Mouse (Mus musculus) liver, embryonic 14.5 days (tissue): ENCODE measurements at regions not wholly inside any gene's neighbourhood (a gene's known extent, or its start where the extent isn't known, plus 50 kb on each side); places are given as distances from the start of the nearest gene placed in this dataset.

Experiments used
- ATAC-seq: fragments of 200-750 bp; cut with Nextera tagmentation; 2 replicates; pipeline ENCODE4 v1.8.0; 2017; ENCODE audit warnings: moderate number of reproducible peaks, mild to moderate bottlenecking, moderate library complexity; ENCODE audit not compliant: insufficient read depth
- DNase-seq, 3 experiments: peaks; one replicate each; pipeline ENCODE4 v3.0.0-alpha.2; 2012 to 2013; ENCODE audit warnings: low read depth in 3 of 3, low spot score in 3 of 3
- H3K27ac ChIP-seq: fragments of 300-500 bp; sonication (generic); 2 replicates; pipeline ENCODE4 v1.5.1; 2014; ENCODE audit warnings: moderate library complexity, mild to moderate bottlenecking, control low read depth, inconsistent platforms
- H3K27me3 ChIP-seq: fragments of 300-500 bp; sonication (generic); 2 replicates; pipeline ENCODE4 v1.6.1; 2014; ENCODE audit warnings: mild to moderate bottlenecking, low read length, moderate library complexity; ENCODE audit not compliant: control insufficient read depth, insufficient read depth
- H3K36me3 ChIP-seq: fragments of 300-500 bp; sonication (generic); replicated peaks from 2 replicates; pipeline ENCODE4 v1.6.1; 2014; ENCODE audit warnings: low read depth; ENCODE audit not compliant: control insufficient read depth, insufficient read depth
- H3K4me1 ChIP-seq, 2 experiments: fragments of 200-500 bp in 1 of 2; fragments of 300-500 bp in 1 of 2; sonication (generic) in 1 of 2; replicated peaks; 2 replicates each; pipeline ENCODE4 v1.6.1; 2012 to 2014; ENCODE audit warnings: antibody characterized with exemption in 1 of 2, inconsistent platforms in 1 of 2, low read length in 1 of 2; ENCODE audit not compliant: control insufficient read depth in 2 of 2, insufficient read depth in 2 of 2
- H3K4me2 ChIP-seq: fragments of 300-500 bp; sonication (generic); 2 replicates; pipeline ENCODE4 v1.6.1; 2014; ENCODE audit warnings: low read depth, mild to moderate bottlenecking, control low read depth, moderate library complexity
- H3K4me3 ChIP-seq, 2 experiments: fragments of 200-500 bp in 1 of 2; fragments of 300-500 bp in 1 of 2; sonication (generic) in 1 of 2; 2 replicates each; pipeline ENCODE4 v1.5.1; 2012 to 2014; ENCODE audit warnings: low read depth in 2 of 2, low read length in 2 of 2, mild to moderate bottlenecking in 2 of 2, control low read depth in 1 of 2, inconsistent platforms in 1 of 2, moderate library complexity in 1 of 2; ENCODE audit not compliant: insufficient read depth in 1 of 2
- H3K9ac ChIP-seq: fragments of 300-500 bp; sonication (generic); replicated peaks from 2 replicates; pipeline ENCODE4 v1.6.1; 2014; ENCODE audit warnings: mild to moderate bottlenecking, control low read depth, moderate library complexity
- H3K9me3 ChIP-seq: fragments of 300-500 bp; sonication (generic); 2 replicates; pipeline ENCODE4 v1.6.1; 2016; ENCODE audit warnings: low read length, mixed read lengths; ENCODE audit not compliant: control insufficient read depth
- CTCF ChIP-seq: IDR thresholded peaks from 2 replicates; pipeline ENCODE4 v1.5.1; 2016; ENCODE audit warnings: antibody characterized with exemption, low read depth, control low read depth
- EP300 ChIP-seq: IDR thresholded peaks from 2 replicates; pipeline ENCODE4 v1.6.1; 2016; ENCODE audit warnings: antibody characterized with exemption, low read depth
- WGBS: fragments of 180-500 bp; shearing (Covaris S2); extraction: QIAGEN DNeasy Blood & Tissue Kit; methylation state at CpG from one replicate; pipeline ENCODE4 v1.1.7; 2014; ENCODE audit not compliant: insufficient replicate concordance; 5-methylcytosine and 5-hydroxymethylcytosine counted together

- H3K36me3 ChIP-seq = no peaks in the 10 kb centered on the region
- no peaks in the 10 kb centered on the region for H3K27me3 ChIP-seq
- H3K4me3 ChIP-seq = no peak overlapping the region
- ATAC-seq (no peak), DNase-seq (no peak)
- 64% methylated on average over 5 of the region's 5 CpGs for whole genome bisulfite sequencing
- no peaks in the 10 kb centered on the region for H3K9me3 ChIP-seq
- no peak overlapping the region for H3K4me2 ChIP-seq
- no peaks in the 10 kb centered on the region for H3K4me1 ChIP-seq
- H3K27ac ChIP-seq = no peak overlapping the region
- TF ChIP-seq EP300 (no peak), CTCF (no peak)
- no peak overlapping the region for H3K9ac ChIP-seq
These were observed 368.2 kb downstream of the Agtpbp1 start for GRCm38 (mm10) chr13:59216686-59217298.

DNA sequence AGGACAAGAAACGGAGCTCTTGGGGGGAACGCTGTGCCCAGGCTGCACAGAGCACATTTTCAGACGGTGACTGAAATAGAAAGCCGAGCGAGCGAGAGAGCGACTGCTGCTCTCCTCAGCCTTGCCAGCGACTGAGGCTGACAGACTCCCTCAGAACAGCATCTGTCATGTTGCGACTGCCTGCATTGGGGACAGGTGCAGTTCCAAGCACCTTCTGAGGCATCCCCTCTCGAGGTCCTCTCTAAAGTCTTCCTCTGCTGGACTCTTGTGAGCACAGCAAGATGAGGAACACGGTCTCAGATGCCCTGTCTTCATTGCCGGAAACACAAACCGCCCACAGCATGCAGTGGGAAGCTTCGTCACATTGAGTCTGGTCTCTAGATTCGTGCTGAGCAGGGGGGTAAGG is 372.7 kb downstream of the Agtpbp1 start:
- no peak for TF ChIP-seq CTCF
- no peak for TF ChIP-seq EP300
- Histone ChIP-seq H3K4me2 (no peak overlapping the region), H3K9me3 (no peaks in the 10 kb centered on the region), H3K27me3 (no peaks in the 10 kb centered on the region), H3K36me3 (no peaks in the 10 kb centered on the region), H3K4me1 (no peaks in the 10 kb centered on the region), H3K9ac (no peak overlapping the region), H3K27ac (no peak overlapping the region), H3K4me3 (no peak overlapping the region)
- DNase-seq (no peak), ATAC-seq (no peak)
- WGBS = 68% methylated on average over 15 of the region's 15 CpGs

- H3K4me2 ChIP-seq = no peak overlapping the region
- WGBS = 39% methylated on average over 5 of the region's 5 CpGs
- TF ChIP-seq CTCF (0 out of 2 replicates have a peak, but pooled peaks have one; percentile 22), EP300 (no peak)
- H3K36me3 ChIP-seq = no peaks in the 10 kb centered on the region
- ATAC-seq (no peak), DNase-seq (no peak)
- H3K27me3 ChIP-seq = no peaks in the 10 kb centered on the region
- no peak overlapping the region for H3K4me3 ChIP-seq
- H3K27ac ChIP-seq = no peak overlapping the region
- no peaks in the 10 kb centered on the region for H3K4me1 ChIP-seq
- no peaks in the 10 kb centered on the region for H3K9me3 ChIP-seq
- no peak overlapping the region for H3K9ac ChIP-seq
These were observed 374.2 kb downstream of the Agtpbp1 start for GRCm38 (mm10) chr13:59210828-59211227.

GRCm38 (mm10) chr13:59206186-59206585 is 378.8 kb downstream of the Agtpbp1 start:
- TF ChIP-seq CTCF = no peak
- TF ChIP-seq EP300 = no peak
- no peak overlapping the region for H3K9ac ChIP-seq
- WGBS = 40% methylated on average over 3 of the region's 3 CpGs
- no peaks in the 10 kb centered on the region for H3K36me3 ChIP-seq
- H3K27me3 ChIP-seq = no peaks in the 10 kb centered on the region
- H3K4me3 ChIP-seq = no peak overlapping the region
- DNase-seq = no peak
- H3K4me2 ChIP-seq = no peak overlapping the region
- no peaks in the 10 kb centered on the region for H3K9me3 ChIP-seq
- H3K4me1 ChIP-seq = no peaks in the 10 kb centered on the region
- no peak overlapping the region for H3K27ac ChIP-seq
- ATAC-seq = no peak

GRCm38 (mm10) chr13:59204506-59204905 is 380.5 kb downstream of the Agtpbp1 start:
- no peaks in the 10 kb centered on the region for H3K36me3 ChIP-seq
- no peak overlapping the region for H3K9ac ChIP-seq
- WGBS = 66% methylated on average over 2 of the region's 2 CpGs
- ATAC-seq (no peak), DNase-seq (no peak)
- no peaks in the 10 kb centered on the region for H3K9me3 ChIP-seq
- H3K4me3 ChIP-seq = no peak overlapping the region
- no peak overlapping the region for H3K27ac ChIP-seq
- no peaks in the 10 kb centered on the region for H3K4me1 ChIP-seq
- H3K4me2 ChIP-seq = no peak overlapping the region
- no peak for TF ChIP-seq CTCF
- no peak for TF ChIP-seq EP300
- no peaks in the 10 kb centered on the region for H3K27me3 ChIP-seq
